Mouse (Mus musculus) ES-Bruce4 (cell line): ENCODE measurements around the gene Psmc4.

Source experiments
- EP300 ChIP-seq: IDR thresholded peaks from 2 replicates; pipeline ENCODE4 v1.6.1; 2011; ENCODE audit warnings: low read depth, low read length; ENCODE audit not compliant: insufficient read depth
- POLR2A ChIP-seq: IDR thresholded peaks from one replicate; pipeline ENCODE4 v1.8.1; 2011; ENCODE audit warnings: low read length; ENCODE audit not compliant: insufficient read depth

GRCm38 (mm10) chr7:28069546-28070172, 19.8 kb upstream of the Psmc4 start:
- TF ChIP-seq EP300: no peak
- TF ChIP-seq POLR2A: no peak
